Mouse (Mus musculus) lung, adult 2 months (tissue): ENCODE results near the gene Syt11.

Source experiments
- CTCF ChIP-seq: fragments of 200-500 bp; IDR thresholded peaks from 2 replicates; pipeline ENCODE4 v1.5.1; 2011; ENCODE audit warnings: mild to moderate bottlenecking, low read length, control low read depth; ENCODE audit not compliant: insufficient read depth
- POLR2A ChIP-seq: fragments of 200-500 bp; IDR thresholded peaks from 2 replicates; pipeline ENCODE4 v1.6.1; 2011; ENCODE audit warnings: low read depth, mild to moderate bottlenecking, control low read depth, low read length, borderline replicate concordance; ENCODE audit errors: extremely low read depth

DNA sequence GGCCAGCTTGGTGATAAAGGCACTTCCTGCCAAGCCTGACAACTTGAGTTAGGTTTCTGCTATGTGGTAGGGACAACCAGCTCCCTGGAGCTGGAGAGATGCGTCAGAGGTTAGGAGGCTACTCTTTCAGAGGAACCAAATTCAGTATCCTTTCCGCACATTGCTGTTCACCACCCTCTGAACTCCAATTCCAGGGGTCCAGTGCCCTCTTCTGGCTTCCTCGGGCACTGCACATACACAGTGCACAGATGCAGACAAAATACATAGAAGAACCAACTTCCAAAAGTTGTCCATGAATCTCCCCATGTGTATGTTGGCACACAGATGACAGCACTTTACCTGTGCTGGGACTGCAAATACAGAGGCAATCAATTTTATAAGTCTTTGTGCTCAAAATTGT lies 36.3 kb downstream of the Syt11 start:
- peak; percentile 94 for TF ChIP-seq CTCF
- no peak for TF ChIP-seq POLR2A
